Mouse (Mus musculus) ES-E14 (cell line): ENCODE measurements around the gene Zkscan2.

Experiments used
- CHD2 ChIP-seq: IDR thresholded peaks from 2 replicates; pipeline ENCODE4 v1.6.1; 2014; ENCODE audit warnings: mild to moderate bottlenecking, low read depth, low read length, inconsistent platforms
- MAFK ChIP-seq: IDR thresholded peaks from 2 replicates; pipeline ENCODE4 v1.6.1; 2014; ENCODE audit warnings: mild to moderate bottlenecking, low read depth, low read length, inconsistent platforms; ENCODE audit not compliant: insufficient read depth
- ZC3H11A ChIP-seq: IDR thresholded peaks from 2 replicates; pipeline ENCODE4 v1.6.1; 2012; ENCODE audit warnings: low read depth, mild to moderate bottlenecking, inconsistent platforms, low read length, borderline replicate concordance

DNA sequence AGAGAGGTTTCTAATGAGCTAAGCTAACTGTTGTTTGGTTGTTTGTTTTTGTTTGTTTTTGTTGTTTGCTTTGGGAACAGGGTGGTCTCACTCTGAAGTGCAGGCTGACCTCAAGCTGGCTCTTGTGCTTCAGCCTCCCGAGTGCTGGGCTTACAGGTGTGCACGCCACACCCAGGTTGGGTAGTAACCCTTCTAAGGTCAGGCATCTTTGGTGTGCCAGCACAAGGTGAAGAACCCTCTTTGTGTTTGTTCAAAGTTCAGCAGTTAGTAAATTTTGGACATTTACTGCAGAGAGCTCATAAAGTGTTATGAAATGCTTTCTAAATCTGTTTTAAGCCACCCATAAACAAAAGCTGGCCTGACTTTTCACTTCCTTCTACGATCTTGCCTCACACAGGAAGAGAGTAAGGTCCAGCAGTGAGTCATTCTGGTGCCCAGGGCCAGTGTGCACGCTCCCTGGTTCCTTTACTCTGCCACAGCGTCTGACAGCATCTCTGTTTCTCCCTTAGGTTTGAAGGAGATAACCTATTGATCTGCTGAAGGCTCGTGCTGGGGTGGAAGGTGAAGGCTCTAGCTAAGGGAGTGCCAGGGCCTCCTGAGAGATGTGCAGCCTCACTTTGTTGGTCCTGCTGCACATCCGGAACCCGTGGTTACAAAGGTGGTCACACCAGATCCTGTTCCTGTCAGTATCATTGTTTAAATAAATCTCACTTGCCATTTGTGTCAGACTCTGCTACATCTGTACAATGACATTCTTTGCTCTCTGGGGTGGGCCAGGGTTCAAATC, 70.4 kb downstream of the Zkscan2 start:
- no peak for TF ChIP-seq ZC3H11A
- TF ChIP-seq CHD2: no peak
- no peak for TF ChIP-seq MAFK
